Mouse (Mus musculus) kidney, postnatal 36 days (tissue): ENCODE results near the gene Klf15.

Experiments
- DNase-seq, 2 experiments: peaks; one replicate each; pipeline ENCODE4 v3.0.0; 2021 to 2022; ENCODE audit warnings: mixed read lengths in 2 of 2

Klf15 gene

DNA sequence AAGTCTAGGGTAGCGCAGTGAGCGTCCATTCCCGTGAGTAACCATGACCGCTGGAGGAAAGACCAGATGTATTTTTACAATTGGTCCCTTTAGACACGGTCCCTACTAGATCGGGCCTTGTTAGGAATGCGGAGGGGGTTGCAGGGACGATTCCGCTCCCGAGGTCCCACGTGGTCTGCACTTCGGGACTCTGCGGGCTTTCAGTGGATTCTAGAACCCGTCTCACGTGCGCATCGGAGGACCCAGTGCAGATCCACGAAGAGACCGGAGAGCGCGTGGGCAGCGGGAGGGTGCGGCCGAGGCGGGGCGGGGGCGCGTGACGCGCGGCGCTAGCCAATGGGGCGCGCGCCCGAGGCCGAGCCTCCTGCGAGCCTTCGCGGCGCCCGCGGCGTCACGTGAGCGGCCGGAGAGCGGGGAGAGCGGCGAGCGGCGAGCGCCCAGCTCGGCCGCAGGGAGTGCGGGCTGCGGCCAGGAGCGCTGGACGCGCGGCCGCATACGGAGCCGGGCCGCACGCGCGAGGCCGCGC is at the start of gene Klf15:
Gene Klf15, plus strand, starts transcription at position 396 of the 526 bp plus-strand sequence.
- DNase-seq = peak; percentile 89 to 93

DNA sequence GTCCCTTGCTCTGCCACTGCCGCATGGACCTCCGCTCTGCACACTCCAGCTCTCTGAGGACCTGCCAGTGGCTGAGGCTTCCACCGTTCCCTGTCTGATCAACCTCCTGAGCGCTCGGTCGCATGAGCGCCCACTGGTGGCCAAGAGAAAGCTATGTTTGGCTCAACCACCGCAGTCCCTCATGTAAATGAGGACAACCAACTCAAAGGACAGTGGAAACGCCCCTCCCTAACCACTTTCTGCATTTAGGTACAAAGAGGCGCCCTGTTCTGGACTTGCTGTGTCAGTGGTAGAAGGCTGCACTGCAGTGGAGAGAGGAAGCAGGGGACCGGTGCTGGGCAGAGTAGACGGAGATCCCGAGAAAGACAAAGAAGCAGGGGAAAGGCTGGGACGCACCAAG is 39.8 kb upstream of the Klf15 start:
- peak; percentile 85 to 92 for DNase-seq

DNA sequence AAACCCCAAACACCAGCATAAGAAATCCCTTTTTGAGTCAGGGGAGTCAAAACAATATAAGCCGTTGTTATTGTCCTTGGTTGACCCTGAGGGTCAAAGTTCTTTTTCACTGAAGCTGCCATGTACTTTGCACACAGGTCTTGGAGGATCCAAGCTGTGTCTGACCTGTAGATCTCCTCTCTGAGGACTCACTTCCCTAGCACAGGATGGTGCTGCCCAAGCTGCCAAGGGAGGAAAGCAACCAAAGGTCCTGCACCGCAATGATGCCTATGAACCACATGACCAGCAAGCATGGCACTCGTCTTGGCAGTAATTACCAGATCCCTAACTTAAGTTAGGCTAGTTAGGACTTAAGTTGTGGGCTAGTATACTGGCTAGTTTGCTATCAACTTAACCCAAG is 37.0 kb upstream of the Klf15 start:
- DNase-seq = peak in 1 of 2 experiments; percentile 36

DNA sequence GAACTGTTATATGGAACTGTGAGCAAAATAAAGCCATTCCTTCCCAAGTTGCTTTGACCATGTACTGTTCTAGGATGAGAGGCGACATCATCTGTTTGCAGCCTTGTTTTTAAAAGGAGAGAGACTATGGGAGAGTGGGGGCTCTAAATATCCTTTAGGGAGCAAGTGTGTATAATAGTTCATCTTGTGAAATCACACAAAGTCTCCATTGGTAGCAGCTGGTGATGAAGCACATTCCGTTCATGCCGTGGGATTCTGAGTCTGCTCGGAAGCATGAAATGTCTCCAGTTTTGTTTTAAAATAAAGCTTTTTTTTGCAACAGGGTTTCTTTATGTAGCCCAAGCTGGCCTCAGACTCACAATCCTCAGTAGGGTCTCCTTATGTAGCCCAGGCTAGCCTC is 36.4 kb upstream of the Klf15 start:
- no peak for DNase-seq

DNA sequence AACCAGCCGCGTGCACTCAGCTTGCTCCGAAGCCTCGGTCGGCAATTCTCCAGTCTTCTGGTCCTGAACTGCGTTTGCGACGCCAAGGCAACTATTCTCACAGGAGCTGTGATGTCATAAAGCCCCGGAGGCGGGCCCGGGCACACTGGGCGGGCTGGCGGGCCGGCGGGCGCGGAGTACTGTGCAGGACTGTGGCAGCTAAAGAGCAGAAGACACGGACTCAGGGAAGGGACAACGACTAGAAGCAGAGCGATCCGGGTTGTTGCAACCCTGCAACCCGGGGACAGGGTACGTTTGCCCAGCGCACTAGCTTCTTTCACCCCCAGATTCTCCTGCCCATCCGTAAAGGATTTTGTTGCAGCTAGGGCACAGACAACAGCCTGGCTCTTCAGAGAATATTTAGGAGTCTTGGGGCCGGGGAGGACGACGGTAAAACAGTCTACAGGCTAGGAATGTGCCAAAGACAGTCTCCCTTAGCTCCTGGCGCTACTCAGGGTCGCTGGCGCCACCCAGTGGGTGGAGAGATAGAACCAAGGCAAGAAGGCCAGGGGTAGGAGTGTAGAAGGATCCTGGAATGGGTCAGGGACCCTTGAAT is 33.9 kb upstream of the Klf15 start, which contains the start of gene Cfap100:
Gene Cfap100, minus strand, starts transcription at position 418 of the 595 bp plus-strand sequence.
- peak; percentile 79 to 91 for DNase-seq

DNA sequence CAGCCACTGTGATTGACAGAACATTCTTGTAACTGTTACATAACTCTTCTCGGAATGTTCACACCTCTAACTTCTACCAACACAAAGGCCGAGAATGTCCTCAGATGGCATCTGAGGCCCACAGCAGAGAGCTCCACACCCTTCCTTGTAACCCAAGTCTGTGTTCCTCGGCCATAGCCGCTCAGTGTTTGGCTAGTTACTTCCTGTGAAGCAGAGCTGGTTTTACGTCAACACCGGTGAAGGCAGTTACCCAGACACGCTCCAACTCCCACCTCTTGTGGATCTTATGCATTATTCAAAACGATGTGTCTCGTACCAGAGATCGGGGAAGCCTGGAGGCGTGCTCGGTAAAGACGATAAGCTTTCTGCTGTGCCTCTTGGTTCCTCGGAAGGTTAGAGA is 32.5 kb upstream of the Klf15 start:
- no peak for DNase-seq

DNA sequence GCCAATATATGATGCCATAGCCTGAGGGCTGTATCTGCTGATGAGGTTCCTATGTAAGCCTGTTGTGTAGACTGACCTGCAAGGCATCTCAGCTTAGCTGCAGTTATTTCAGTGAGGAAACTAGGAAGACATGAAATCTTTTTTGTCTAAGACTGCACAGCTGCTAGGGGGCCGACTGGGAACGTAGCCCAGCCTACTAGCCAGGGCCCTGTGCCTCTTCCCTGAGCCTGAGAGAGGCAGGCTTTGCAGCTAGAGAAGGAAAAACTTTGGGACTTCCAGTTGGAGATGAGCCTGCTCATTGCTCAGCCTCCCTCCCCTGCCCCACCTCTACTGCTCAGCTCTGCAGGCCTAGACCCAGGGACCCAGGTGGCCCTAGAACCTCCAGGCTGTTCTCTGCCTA is 30.9 kb upstream of the Klf15 start:
- no peak for DNase-seq

DNA sequence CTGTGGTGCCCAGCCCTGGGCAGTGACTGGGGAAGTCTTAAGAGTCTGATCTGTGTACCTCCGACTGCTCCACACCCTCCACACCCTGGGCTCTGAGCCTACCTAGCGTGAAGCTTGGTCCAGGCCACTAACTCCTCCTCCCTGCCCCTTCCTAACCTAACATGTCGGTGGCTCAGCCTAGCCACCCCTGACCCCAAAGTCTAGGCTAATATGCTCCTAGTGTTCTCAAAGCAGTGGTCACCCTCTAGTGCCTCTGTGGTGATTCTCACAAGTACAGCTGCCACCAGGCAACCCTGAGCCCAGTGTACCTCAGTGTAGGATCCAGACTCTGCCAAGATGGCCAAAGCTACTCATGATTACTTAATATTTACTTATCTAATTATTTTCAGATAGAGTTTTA is 27.7 kb upstream of the Klf15 start:
- DNase-seq = no peak

DNA sequence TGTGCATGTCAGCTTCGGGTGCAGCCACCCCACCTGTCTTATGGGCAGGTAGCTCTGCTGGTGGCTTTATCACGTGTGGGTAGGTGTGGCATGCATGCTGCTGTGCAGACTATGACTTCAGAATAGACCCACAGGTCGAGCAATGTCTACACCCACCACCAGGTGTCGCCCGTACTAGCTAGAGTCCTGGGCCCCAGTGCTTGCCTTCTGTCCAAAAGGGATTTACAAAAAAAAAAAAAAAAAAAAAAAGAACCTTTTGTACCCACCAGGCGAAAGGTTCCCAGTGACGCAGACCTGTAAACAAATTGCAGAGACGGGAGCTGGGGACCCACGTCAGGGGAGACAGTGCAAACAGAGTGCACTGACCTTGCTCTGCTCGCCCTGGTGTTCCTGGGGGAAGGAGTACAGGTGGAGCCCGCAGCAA is 27.2 kb upstream of the Klf15 start:
- DNase-seq = peak; percentile 94 to 95

DNA sequence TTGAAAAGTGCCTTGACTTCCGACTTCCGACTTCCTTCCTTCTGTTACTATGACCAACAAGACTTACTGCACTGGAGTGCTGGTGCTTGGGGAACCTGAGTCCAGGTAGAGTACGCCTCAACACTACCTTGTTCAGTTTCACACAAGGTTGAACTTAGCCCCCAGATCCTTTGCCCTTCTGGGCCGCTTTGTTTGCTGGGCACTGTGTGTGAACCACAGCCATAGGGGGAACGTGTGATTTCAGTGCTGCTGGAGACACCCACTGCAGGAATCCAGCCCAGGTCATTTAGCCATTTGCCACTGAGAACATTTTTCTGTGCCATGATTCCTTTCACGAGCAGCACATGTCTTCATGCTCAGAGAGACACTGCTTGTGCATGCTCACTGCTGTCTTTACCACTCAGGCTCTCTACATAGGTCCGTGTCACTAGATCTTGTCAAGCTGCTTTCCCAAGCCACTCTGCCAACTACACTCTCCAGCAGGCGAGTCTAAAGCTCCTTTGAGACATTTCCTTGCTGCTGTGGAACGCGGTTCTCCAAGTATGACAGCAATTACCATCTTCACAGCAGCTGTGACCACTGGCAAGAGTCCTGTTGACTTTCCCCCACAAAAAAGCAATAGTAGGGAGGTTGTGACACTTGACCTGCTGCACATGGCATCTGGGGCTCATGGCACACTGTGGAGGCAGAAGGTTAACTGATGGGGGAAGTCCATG is 26.0 kb upstream of the Klf15 start:
- DNase-seq = no peak

DNA sequence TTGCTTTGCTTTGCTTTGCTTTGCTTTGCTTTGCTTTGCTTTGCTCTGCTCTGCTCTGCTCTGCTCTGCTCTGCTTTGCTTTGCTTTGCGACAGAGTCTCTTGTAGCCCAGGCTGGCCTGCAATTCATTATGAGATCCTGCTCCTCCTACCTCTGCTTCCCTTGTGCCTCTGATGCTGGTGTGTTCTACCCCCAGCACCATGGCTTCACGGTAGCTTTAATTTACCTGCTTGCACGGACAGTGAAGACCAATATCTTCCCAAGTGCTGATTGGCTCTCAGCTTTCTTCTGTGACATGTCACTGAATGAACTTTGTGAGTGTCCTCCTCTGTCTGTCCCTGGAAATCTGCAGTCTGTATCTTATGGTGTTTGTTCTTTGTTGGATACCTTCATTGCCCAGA is 25.3 kb upstream of the Klf15 start:
- DNase-seq = no peak

DNA sequence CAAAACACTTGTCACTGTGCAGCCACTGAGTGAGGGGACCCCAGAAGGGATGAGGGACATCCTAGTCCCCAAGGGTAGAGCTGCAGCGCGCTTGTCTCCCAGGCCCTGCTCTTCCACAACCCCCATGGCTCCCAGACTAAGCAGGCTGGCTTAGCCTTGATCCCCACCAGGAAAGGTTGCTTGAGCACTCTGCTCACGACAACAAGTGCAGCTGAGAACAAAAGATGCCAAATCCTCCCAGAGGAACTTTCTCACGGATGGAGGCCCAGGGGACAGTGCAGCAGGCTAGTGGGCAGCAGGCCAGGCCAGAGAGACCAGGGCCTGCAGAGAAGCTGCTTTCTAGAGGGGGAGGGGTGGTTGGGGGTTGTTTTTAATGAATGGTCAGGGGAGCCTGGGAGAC is 15.5 kb upstream of the Klf15 start:
- DNase-seq = no peak

DNA sequence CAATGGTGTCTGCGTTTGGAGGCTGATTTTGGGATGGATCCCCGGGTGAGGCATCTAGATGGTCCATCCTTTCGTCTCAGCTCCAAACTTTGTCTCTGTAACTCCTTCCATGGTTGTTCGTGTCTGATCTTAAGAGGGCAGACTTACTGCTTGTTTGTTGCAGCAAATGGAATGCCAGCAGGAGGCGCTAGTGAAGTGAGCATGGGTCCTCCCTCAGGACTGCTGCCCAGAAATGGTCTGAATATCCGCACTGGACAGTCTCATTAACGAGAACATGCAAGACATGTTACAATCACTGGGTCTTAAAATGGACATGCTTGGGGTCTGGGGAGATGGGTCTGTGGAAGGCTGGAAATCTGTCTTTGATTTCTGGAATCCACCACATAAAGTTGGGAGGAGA is 12.2 kb upstream of the Klf15 start:
- DNase-seq = peak; percentile 95 to 97

DNA sequence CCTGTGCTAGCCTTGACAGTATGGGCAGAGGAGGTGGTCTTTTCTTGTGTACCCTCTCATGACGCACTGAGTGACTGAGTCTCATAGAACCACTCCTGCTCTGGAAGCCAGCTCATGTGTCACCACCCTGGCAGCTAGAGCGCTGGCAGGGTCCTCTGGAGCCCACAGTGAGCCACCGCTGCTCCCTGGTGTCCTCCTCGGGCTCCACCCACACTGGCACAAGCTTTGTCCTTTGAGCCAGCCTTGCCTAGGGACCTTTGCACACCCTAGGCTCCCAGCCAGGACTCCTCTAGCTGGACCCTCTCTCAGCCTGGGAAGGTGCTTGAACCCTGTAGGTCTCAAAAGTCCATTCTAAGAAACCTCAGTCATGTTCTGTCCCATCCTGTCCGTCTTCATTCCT is 11.7 kb upstream of the Klf15 start:
- DNase-seq = peak; percentile 91 to 95

DNA sequence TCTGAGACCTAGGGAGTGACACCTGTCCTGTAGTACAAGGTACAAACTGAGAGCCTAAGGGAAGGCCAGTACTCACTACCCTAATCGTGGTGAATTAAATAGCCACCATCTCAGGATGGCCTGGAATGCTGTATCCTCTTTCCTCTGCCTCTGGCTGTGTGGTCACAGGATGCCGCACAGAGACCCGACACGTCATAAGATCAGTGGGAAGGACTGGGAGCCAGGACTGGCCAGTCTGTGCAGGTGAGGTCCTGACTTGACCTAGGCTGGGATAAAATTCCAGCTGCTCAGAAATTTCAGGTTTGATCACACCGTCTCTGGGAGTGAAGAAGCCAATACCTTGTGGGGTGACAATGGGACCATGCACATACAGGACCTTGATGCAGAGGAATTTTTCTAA is 10.9 kb upstream of the Klf15 start:
- DNase-seq = no peak

DNA sequence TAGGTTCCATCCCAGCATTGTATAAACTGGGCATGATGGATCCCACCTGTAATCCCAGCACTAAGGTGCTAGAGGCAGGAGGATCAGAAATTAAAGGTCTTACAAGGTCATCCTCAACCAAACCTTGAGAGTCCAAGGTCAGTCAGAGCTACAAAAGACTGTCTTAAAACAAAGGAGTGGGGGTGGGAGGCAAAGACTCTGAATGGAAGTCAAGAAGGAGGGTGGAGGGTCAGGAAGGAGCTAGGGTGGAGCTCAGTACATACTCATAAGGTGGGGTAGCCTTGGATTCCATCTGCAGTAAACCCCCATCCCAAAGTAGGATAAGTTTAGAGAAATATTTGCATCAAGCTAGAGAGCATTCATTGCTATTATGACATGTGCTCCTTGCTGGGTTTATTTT is 9.8 kb upstream of the Klf15 start:
- no peak for DNase-seq

DNA sequence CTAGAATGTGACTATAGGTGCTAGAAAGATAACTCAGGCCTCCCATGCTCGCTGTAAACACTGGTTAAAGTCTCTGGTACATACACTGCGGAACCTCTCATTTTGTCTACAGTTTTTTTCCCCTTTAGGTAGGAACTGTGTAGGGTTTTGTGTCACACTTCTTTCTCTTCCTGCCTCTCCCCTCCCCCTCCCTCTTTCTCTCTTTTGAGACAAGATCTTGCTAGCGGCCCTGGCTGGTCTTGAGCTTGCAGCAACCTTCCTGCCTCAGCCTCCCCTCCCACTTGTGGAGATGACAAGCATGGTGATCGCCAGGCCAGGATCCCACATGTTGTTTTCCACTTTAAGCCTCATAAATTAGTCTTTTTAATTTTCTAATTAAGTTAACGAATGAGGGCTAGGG is 8.6 kb upstream of the Klf15 start:
- DNase-seq = no peak

DNA sequence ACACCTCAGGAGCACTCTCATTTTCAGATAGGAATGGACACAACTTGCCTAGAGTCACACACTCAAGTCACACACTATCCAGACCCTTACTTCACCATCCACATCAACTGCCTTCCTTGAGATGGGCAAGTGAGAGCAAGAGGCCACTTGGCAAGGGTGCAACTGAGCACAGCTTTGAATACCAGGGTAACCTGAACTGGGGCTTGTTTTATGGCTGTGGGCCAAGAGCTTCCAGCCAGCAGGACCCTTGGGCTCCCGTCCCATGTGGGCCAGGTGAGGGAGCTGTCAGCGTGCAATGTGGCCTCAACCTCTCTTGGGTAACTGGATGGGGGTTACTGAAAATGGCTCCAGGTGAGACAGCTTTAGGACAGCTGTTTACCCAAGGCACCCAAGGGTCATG is 5.0 kb upstream of the Klf15 start:
- peak; percentile 53 to 65 for DNase-seq

DNA sequence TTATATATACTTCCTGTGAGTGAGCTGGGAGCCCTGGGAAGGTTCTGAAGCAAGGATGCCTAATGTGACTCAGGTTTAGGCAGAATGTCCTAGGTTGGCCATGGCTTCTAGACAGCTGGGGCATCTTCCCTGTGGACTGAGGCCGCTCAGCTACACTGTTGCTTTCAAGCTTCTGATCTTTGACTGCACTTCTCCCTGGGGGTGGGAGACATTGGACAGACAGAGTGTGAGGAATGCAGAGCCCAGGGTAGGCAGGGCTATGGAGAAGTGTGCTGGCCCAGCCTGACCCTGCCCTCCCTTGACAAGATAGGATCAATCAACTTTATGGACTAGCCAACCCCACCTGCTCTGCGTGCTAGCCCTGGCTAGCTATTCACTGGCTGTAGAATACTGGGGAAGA is 1.2 kb upstream of the Klf15 start:
- DNase-seq = peak in 1 of 2 experiments; percentile 62

DNA sequence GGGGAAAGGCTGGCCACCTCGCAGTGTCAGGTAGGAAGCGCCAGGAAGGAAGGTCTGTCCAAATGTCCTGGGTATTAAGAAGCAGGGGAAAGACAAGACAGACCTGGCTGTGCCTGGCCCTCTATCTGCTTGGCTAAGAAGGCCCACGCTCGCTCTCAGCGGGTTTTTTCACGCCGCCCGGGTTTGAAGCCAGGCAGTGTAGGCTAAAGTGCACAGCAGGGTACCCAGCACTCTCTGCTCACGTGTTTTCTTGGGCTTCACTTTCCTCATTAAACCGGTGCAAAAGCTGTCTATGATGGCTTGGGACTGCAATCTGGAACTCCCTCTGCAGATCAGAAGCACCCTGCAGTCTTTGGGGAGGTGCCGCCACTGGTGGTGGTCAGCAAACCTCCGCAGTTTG is 605 bp upstream of the Klf15 start:
- DNase-seq = peak in 1 of 2 experiments; percentile 52

DNA sequence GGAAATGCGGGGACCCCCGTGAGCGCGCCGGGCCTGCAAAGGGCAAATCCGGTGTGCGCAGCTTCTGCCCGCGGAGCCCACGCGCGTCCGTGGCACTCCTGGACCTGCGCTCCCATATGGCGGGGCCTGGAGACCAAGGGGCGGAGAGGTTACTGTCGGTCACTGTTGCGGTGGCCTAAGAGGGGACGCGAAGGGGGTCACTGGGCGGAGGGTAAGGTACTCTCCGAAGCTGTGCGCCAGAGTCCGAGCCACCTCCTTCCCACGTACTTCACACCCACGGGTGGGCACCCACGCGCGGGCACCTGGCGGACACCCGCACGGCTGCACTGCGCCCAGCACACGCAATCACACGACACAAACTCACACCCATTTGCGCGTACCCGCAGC is 458 bp downstream of the Klf15 start:
- DNase-seq = peak in 1 of 2 experiments; percentile 55

DNA sequence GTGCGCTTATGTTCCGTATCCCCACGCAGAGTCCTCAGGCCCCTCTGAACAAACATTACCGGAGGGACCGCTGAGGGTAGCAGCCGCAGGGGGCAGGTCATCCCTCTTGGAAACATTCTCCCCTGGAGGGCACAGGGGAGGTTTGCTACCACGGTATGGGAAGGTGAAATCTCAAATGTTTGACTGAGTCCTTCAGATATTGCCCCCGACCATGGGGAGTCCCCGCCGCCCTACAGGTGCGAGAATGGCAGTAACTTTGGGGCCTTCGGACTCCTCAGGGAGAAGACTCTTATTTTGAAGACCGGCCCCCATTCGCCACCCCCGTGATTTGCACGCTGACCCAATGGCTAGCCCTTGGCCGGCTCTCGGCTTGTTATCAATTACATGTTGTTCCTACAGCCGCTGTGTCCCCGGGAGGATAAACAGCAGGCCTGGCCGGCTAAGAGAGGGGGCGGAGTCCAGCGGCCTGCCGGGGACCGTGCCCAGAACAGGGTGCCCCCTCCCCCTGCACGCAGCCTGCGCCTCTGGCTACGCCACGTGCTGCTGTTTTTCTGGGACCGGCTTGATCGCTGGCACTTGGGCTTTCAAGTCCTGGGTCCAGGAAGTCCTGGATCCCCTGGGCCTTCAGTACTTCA is 969 bp downstream of the Klf15 start:
- DNase-seq = peak; percentile 96 to 98

DNA sequence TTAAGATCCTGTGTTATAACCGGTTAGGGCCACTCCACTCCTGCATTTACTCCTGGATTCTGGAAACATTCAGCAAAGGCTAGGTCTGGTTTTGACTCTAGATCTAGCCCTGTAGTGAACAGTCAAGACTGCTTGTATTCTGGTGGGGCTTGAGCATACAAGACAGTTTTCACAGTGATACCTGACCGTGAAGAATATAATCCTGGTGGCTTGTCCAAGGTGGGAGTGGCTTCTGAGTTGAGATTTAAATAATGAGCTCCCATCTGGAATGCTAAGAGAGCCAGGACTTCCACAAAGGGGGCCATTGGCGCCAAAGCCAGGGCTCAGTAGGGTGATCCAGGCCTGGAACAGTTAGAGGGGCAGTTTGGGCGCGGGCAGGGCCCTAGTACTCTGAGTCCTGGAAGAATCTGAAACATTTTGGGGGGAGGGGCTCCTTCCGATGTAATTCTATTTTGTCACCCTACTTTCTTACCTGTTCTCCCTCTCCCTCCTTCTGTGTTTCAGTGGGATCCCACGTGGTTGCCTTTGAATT is 1.6 kb downstream of the Klf15 start:
- no peak for DNase-seq
